Mouse (Mus musculus) embryonic fibroblast, embryonic 13.5 days (primary cell): ENCODE measurements around the gene Smim14. TPM values are rescaled to one million over a fixed set of nuclear protein-coding genes. Genes with fewer than 3 reads are reported as not detected.

ENCODE experiments used
- H3K27ac ChIP-seq: 2 replicates; pipeline ENCODE4 v1.5.1; 2012; ENCODE audit warnings: low read length, control low read depth, inconsistent platforms; ENCODE audit not compliant: insufficient read depth
- H3K4me1 ChIP-seq: 2 replicates; pipeline ENCODE4 v1.6.1; 2011; ENCODE audit warnings: low read length; ENCODE audit not compliant: control insufficient read depth, insufficient read depth
- H3K4me3 ChIP-seq: 2 replicates; pipeline ENCODE4 v1.5.1; 2011; ENCODE audit warnings: mild to moderate bottlenecking, control low read depth, low read length; ENCODE audit not compliant: insufficient read depth
- CTCF ChIP-seq: IDR thresholded peaks from 2 replicates; pipeline ENCODE4 v1.5.1; 2011; ENCODE audit warnings: mild to moderate bottlenecking, control low read depth, low read length, moderate library complexity, borderline replicate concordance; ENCODE audit not compliant: insufficient read depth
- POLR2A ChIP-seq: IDR thresholded peaks from 2 replicates; pipeline ENCODE4 v1.6.1; 2011; ENCODE audit warnings: low read depth, mild to moderate bottlenecking, control low read depth, low read length, moderate library complexity
- polyA plus RNA-seq: library from polyadenylated mRNA; stranded (reverse); fragments of >200 nt; gene quantifications from 2 replicates; pipeline ENCODE4 v1.2.4, GENCODE M21; 2011; ENCODE audit warnings: low read depth; ENCODE audit not compliant: missing spikeins, insufficient read length

Gene Smim14
- 110 and 112 TPM in 2 replicates for polyA plus RNA-seq

DNA sequence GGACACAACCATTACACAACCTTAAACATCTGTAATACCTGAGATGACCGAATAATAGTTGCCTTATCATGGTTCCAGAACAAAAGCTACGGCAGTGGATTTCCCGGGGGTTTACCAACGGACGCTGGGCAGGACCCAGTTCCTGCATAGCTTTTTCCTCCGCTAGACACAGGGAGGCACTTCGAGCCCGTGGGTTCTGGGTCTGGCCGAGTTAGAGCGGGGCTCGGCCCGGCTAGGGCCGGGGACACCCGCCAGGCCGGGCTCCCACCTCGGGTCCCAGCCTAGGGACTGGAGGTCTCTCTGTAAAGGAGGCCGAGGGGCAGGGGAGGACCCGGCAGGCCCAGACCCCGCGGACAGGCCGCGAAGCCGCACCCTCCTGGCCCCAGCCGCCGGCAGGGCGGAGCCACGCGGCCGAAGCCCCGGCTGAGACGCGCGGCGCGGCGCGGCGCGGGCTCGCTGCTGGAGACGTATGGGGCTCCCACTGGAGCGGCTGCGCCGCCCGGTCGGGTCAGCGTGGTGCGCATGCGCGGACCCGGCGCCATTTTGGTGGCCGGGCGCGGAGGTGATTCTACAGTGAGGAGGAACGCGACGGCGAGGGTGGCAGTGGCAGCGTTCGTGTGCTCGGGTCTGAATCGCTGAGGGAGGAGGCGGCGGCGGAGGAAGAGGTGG, at the start of gene Smim14, which contains the start of gene Ube2k:
Gene Smim14, minus strand, starts transcription at position 434 of the 669 bp plus-strand sequence.
Gene Ube2k, plus strand, starts transcription at position 483 of the 669 bp plus-strand sequence.
- peak within 1 kb of the TSS; percentile 91 for H3K27ac ChIP-seq
- H3K4me1 ChIP-seq: 0 out of 2 replicates have a peak, but pooled peaks cover 2% of the 10 kb centered on the region
- H3K4me3 ChIP-seq: peak within 1 kb of the TSS; percentile 99
- TF ChIP-seq POLR2A (peak; percentile 91), CTCF (no peak)

DNA sequence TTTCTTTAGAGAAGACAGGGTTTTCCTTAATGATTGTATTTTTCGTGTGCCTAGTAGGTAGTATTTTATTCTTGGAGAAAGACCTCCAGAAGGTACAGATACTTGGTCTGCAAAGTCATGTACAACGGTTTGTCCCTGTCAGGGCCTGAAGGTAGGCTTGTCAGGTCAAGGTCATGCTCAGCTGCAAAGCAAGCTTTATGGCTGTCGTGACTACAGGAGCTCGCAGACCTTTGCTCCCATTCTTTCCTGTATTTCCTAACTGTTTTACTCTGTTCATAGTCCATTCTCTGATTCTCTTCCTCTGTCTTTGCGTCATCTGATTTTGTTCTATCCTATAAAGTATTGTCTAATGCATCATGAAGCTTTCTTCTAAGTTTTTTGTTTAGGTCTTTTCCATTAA, 49.3 kb upstream of the Smim14 start:
- TF ChIP-seq POLR2A (no peak), CTCF (no peak)
- Histone ChIP-seq H3K4me1 (no peaks in the 10 kb centered on the region), H3K27ac (no peak overlapping the region), H3K4me3 (no peak overlapping the region)

DNA sequence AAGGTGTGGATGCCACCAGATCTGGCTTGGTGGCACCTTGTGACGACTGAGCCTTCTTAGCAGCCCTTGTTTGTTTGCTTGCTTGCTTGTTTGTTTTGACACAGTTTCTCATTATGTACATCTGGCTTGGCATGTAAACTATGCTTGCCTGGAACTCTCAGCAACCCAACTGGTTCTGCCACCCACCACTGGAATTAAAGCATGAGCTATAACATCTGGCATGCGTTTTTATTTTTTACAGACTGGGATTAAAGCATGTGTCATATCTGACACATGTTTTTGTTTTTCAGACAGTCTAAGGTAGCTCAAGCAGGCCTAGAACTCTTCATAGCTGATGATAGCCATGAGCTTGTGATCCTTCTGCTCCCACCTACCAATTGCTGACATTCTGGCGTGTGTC, 41.6 kb upstream of the Smim14 start:
- H3K27ac ChIP-seq: 0 out of 2 replicates have a peak overlapping the region, but pooled peaks have one; percentile 6
- H3K4me1 ChIP-seq: peaks cover 9% of the 10 kb centered on the region; the same call in 1 of the 2 replicates
- TF ChIP-seq CTCF (no peak), POLR2A (no peak)
- H3K4me3 ChIP-seq: no peak overlapping the region

DNA sequence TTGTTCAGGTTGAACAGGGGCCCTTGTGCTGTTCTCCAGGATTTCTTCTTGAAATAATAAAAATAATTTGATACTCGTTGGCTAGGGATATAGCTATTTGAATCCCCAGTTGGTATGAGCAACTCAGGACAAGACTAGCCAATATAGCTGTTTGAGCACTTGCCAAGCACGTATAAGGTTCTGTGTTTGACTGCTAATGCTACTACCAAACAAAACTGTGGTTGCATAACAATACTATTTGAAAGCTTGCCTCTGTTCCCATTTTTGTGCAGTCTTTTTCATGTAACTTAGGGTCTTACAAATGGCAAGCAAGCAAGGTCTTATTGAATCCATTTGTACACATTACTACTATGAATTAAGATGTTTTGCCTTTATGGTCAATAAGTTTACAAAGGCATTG, 38.9 kb upstream of the Smim14 start:
- Histone ChIP-seq H3K4me1 (peaks cover 9% of the 10 kb centered on the region; the same call in 1 of the 2 replicates), H3K4me3 (no peak overlapping the region), H3K27ac (no peak overlapping the region)
- TF ChIP-seq CTCF (no peak), POLR2A (no peak)

DNA sequence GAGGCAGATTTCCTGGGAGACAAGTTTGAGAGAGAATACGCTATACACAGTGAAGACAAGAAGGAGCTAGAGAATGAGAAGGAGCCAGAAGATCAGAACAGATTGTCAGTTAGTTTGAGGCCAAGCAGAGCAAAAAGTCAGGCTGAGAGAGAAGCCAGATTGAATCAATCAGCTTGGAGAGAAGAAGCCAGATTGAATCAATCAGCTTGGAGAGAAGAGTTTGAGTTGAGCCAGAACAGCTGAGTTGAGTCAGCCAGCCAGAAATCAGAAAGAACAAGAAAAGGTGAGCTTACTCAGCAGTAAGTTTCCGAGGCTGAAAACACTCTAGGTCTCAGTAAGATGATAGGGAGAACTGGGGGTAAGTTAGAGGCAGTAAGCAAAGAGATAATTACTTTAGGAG, 37.9 kb upstream of the Smim14 start:
- TF ChIP-seq CTCF: no peak
- TF ChIP-seq POLR2A: no peak
- H3K4me1 ChIP-seq: peaks cover 9% of the 10 kb centered on the region; the same call in 1 of the 2 replicates
- H3K27ac ChIP-seq: no peak overlapping the region; the same call in 1 of the 2 replicates
- no peak overlapping the region for H3K4me3 ChIP-seq

DNA sequence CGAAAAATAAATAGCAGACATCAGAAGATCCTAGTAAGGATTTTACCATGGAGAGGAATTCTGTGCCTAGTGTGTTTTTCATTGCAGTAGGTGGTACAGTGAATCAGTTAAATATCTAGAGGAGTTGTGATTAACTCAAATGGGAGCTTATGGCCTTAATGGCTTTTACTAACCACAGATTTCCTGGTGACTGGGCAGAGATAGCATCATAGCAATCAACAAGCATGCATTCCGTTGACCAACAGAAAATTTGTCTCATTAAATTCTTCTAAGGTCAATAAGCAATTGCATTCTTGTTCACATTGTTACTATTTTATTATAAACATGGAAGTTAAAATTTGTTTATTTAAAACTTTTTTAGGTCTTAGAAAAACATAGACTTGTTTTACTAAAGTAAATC, 28.5 kb upstream of the Smim14 start:
- Histone ChIP-seq H3K4me3 (no peak overlapping the region), H3K27ac (no peak overlapping the region), H3K4me1 (peaks cover 3% of the 10 kb centered on the region)
- no peak for TF ChIP-seq CTCF
- no peak for TF ChIP-seq POLR2A

DNA sequence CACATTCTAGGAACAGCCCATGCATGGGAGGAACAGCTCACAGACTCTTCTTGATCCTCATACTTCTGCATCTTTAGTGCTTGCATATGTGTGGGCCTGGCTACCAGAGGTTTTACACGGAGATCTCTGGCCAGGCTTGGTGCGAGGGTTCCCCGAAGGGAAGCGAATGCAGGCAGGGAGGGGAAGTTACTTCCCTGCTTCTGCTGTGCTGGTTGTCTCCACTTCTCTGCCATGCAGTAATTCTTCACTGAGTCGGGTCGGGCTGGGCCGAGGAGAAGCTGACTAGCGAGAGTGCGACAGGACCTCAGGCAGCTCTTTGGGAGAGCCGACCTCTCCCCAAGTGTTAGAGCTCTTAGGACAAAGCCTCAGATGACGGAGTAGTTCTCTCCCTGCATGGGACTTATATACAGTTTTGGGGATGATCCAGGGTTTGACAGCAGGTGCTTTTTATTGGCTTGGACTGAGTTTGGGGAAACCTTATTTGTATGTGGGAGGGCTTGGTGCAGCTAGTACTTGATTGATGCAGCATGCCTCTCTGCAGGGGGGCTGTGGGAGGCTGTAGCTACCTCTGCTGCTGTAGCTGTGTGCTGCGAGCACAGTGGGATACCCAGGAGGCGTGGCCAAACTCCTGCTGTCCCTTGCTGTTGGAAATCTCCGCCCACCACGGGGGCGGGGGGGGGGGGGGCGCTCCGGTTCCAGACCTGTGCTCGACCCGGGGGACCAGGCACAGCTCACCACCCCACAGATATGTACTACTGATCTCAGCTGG, 24.3 kb upstream of the Smim14 start:
- TF ChIP-seq CTCF: no peak
- no peak for TF ChIP-seq POLR2A
- H3K27ac ChIP-seq: no peak overlapping the region
- H3K4me3 ChIP-seq: no peak overlapping the region
- peaks cover 5% of the 10 kb centered on the region for H3K4me1 ChIP-seq

DNA sequence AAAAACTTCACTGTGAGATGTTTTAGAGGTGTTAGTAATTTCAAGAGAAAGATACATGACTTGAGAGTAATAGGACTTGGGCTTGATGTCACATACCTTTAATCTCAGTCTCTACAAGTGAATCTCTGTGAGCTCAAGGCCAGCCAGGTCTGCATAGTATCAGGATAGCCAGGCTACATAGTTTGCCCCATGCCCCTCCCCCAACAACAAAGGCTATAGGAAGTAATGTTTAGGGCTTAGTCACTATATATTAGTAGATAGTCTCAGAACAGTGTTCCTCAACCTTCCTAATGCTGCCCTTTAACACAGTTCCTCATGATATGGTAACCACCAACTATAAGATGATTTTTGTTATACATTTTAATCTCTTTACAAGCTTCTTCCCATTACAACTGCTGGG, 20.1 kb upstream of the Smim14 start:
- TF ChIP-seq POLR2A (no peak), CTCF (no peak)
- peaks cover 4% of the 10 kb centered on the region; the same call in 1 of the 2 replicates for H3K4me1 ChIP-seq
- no peak overlapping the region for H3K27ac ChIP-seq
- H3K4me3 ChIP-seq: no peak overlapping the region

DNA sequence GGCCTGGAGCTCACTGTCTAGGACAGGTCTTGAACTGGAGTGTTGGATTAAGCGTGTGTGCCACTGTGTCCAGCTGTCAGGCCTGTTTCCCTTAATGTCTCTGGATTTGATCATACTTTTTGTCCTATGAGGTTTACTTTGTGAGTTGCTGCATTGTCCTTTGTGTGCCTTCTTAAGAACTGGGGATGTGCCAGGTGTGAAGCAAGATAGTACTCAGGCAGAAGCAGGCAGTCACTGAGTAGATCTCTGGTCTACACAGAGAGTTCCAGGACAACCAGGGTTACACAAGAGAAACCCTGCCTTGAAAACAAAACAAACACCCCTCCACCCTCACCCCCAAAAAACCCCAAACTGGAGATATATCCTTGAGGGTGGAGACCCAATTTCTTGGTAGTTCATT, 12.7 kb upstream of the Smim14 start:
- TF ChIP-seq POLR2A (no peak), CTCF (no peak)
- H3K27ac ChIP-seq: no peak overlapping the region
- H3K4me1 ChIP-seq: no peaks in the 10 kb centered on the region
- no peak overlapping the region for H3K4me3 ChIP-seq

DNA sequence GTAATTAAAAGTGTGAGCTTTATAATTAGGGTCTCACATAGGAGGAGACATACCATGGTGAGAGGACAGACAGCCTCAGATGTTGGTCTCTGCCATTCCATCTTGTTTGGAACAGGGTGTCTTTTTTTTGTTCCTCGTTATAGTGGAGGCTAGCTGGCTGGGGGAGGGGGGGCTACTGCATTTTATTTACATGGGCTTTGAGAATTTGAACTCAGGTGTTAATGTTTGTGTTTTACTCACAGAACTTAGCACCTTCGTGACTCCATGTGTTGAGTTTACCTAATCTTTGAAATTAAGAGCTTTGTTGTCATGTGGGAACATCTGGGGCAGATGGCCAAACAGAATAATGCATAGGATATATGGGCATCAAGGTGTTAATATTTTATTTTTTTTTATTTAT, 7.6 kb upstream of the Smim14 start:
- no peak overlapping the region for H3K27ac ChIP-seq
- no peak for TF ChIP-seq CTCF
- no peak for TF ChIP-seq POLR2A

More for the DNA sequence above, 7.6 kb upstream of the Smim14 start:
- Histone ChIP-seq H3K4me3 (no peak overlapping the region), H3K4me1 (no peaks in the 10 kb centered on the region; the same call in 1 of the 2 replicates)
